Mouse (Mus musculus) olfactory bulb, adult 2 months (tissue): ENCODE data around the gene Ncf2.

Source experiments
- CTCF ChIP-seq: fragments of 200-500 bp; IDR thresholded peaks from 2 replicates; pipeline ENCODE4 v1.5.1; 2012; ENCODE audit warnings: low read depth, mild to moderate bottlenecking, low read length, moderate library complexity; ENCODE audit not compliant: insufficient read depth
- POLR2A ChIP-seq: fragments of 200-500 bp; IDR thresholded peaks from 2 replicates; pipeline ENCODE4 v1.6.1; 2012; ENCODE audit warnings: mild to moderate bottlenecking, low read depth, low read length, moderate library complexity; ENCODE audit not compliant: insufficient read depth

- no peak for TF ChIP-seq CTCF
- TF ChIP-seq POLR2A, result no peak
These were observed 30.1 kb downstream of the Ncf2 start for GRCm38 (mm10) chr1:152830054-152830453.
